Mouse (Mus musculus): ENCODE results near the gene Slc25a10. TPM values are rescaled to one million over a fixed set of nuclear protein-coding genes. Genes with fewer than 3 reads are reported as not detected.

Gene Slc25a10
- total RNA-seq, 1 experiment: 35.0 TPM

DNA sequence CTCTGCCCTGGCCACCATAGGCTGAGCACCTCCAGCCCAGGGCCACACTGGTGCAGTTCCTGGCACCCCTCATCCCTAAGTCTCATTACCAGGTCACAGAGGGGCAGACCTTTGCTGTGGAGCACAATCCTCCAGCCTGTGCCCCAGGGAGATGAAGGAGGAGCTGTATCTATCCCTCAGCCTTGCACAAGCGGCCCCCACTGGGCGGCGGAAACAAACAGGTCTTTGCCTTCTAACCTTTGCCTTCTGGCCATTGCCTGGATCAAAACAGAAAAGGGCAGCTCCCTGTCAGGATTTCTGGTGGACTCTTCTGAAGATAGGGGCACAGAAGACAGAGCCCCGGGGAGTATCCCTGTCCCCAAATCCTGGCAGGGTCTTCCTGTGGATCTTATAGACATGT lies 37.3 kb downstream of the Slc25a10 start:
- no peak overlapping the region for H3K4me3 ChIP-seq (ENCODE audit: insufficient read depth in 1 of 2, low read depth in 1 of 2, low read length in 2 of 2, poor library complexity in 1 of 2, severe bottlenecking in 1 of 2)
- in situ Hi-C loops (cut with MboI; ENCODE audit: low sequenced_read_pairs in 2 of 2, unreplicated experiment in 2 of 2): no loop called here
- H3K9ac ChIP-seq (ENCODE audit: insufficient read depth, low read depth, low read length, poor library complexity, severe bottlenecking): no peak overlapping the region
- H3K36me3 ChIP-seq (ENCODE audit: control insufficient read depth, insufficient read depth, low read length, poor library complexity, severe bottlenecking): no peaks in the 10 kb centered on the region
- H3K9me3 ChIP-seq (ENCODE audit: control insufficient read depth, insufficient read depth, low read depth, low read length): no peaks in the 10 kb centered on the region
- H3K27ac ChIP-seq (ENCODE audit: insufficient read depth, low read depth, low read length, poor library complexity, severe bottlenecking): no peak overlapping the region
- TF ChIP-seq MAFK (IDR thresholded peaks at IDR 0.05; ENCODE audit: insufficient read depth, low read depth, low read length) (no peak), ZC3H11A (IDR thresholded peaks at IDR 0.05; ENCODE audit: borderline replicate concordance, low read depth, low read length) (no peak), ZNF384 (IDR thresholded peaks at IDR 0.05; ENCODE audit: low read depth, low read length) (no peak), HCFC1 (IDR thresholded peaks at IDR 0.05; ENCODE audit: borderline replicate concordance, insufficient read depth, low read length) (no peak), CHD2 (IDR thresholded peaks at IDR 0.05; ENCODE audit: low read depth, low read length) (no peak)
- peaks cover 0 to 2% of the 10 kb centered on the region in 2 experiments; a peak in 1 of 4 replicates for H3K4me1 ChIP-seq (ENCODE audit: control insufficient read depth in 2 of 2, insufficient read depth in 2 of 2, low read length in 2 of 2, poor library complexity in 1 of 2)
- DNase-seq (ENCODE audit: low read depth, low spot score): no peak

DNA sequence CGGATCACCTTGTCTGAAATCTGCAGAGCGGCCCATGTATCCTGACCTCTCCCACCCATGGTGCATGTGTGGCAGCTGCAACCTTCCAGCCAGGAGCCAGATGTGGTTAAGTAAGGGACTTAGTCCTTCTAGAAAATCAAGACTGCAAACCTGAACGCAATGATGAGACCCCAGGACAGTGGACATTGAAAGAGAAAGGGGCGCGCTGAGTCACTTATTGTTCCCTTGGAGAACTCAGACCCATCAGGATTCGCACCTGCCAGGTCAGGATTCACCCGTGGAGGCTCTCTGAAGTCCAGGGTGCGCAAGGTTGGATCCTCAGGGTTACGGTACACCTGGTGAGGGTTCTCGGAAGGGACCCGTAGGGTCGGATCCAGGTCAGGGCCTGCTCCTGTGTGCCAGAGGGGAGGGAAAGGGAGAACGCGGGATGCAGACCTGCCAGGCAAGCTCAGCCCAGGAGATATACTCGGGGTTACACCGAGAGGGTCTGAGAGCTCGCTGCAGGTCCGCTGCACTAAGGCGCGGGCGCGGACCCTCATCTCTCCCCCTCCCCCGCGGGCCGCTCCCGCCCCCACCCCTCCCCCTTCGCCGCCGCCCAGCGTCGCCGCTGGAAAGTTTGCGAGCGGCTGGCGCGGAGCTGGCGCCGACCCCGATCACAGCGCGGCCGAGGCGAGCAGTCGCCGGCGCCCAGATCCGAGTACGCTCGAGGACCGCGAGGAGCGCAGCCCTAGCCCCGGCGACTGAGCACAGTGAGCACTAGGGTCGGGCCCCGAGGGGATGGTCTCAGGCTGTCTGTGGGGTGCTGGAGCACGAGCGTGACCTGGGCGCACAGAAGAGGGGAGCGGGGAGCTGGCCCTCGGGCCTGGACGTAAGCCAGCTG lies 38.7 kb downstream of the Slc25a10 start, which contains the start of gene Gcgr:
Gene Gcgr (plus strand): TSS at position 615 of the 880 bp plus-strand sequence.
- TF ChIP-seq ZNF384 (IDR thresholded peaks at IDR 0.05; ENCODE audit: low read depth, low read length) (no peak), MAFK (IDR thresholded peaks at IDR 0.05; ENCODE audit: insufficient read depth, low read depth, low read length) (no peak), HCFC1 (IDR thresholded peaks at IDR 0.05; ENCODE audit: borderline replicate concordance, insufficient read depth, low read length) (no peak), CHD2 (IDR thresholded peaks at IDR 0.05; ENCODE audit: low read depth, low read length) (no peak), ZC3H11A (IDR thresholded peaks at IDR 0.05; ENCODE audit: borderline replicate concordance, low read depth, low read length) (no peak)
- H3K27ac ChIP-seq (ENCODE audit: insufficient read depth, low read depth, low read length, poor library complexity, severe bottlenecking): no peak within 1 kb of the TSS

DNA sequence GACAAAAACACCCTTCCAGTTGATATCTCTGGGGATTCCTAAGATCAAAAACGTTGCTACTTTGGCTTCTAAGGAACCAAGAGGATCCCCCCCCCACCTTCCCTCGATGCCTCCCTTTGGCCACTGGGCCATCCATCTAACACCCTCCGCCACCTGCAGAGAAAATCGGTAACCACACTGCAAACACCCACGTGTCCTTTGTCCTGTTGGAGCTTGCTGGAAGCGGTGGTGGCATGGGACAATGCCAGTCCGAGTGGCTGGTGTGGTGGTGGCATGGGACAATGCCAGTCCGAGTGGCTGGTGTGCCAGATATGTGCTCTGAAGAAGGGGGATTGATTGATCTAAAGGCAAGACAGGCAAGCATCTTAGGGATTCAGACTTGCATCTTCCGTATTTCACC lies 40.0 kb downstream of the Slc25a10 start:
- TF ChIP-seq CHD2 (IDR thresholded peaks at IDR 0.05; ENCODE audit: low read depth, low read length) (no peak), HCFC1 (IDR thresholded peaks at IDR 0.05; ENCODE audit: borderline replicate concordance, insufficient read depth, low read length) (no peak), MAFK (IDR thresholded peaks at IDR 0.05; ENCODE audit: insufficient read depth, low read depth, low read length) (no peak), ZC3H11A (IDR thresholded peaks at IDR 0.05; ENCODE audit: borderline replicate concordance, low read depth, low read length) (no peak), ZNF384 (IDR thresholded peaks at IDR 0.05; ENCODE audit: low read depth, low read length) (no peak)
- DNase-seq (ENCODE audit: low read depth, low spot score): no peak
- Histone ChIP-seq H3K27ac (ENCODE audit: insufficient read depth, low read depth, low read length, poor library complexity, severe bottlenecking) (no peak overlapping the region), H3K4me3 (ENCODE audit: insufficient read depth in 1 of 2, low read depth in 1 of 2, low read length in 2 of 2, poor library complexity in 1 of 2, severe bottlenecking in 1 of 2) (no peak overlapping the region), H3K9ac (ENCODE audit: insufficient read depth, low read depth, low read length, poor library complexity, severe bottlenecking) (no peak overlapping the region), H3K9me3 (ENCODE audit: control insufficient read depth, insufficient read depth, low read depth, low read length) (no peaks in the 10 kb centered on the region), H3K36me3 (ENCODE audit: control insufficient read depth, insufficient read depth, low read length, poor library complexity, severe bottlenecking) (no peaks in the 10 kb centered on the region), H3K4me1 (ENCODE audit: control insufficient read depth in 2 of 2, insufficient read depth in 2 of 2, low read length in 2 of 2, poor library complexity in 1 of 2) (peaks cover 0 to 2% of the 10 kb centered on the region in 2 experiments; a peak in 1 of 4 replicates)
- in situ Hi-C loops (cut with MboI; ENCODE audit: low sequenced_read_pairs in 2 of 2, unreplicated experiment in 2 of 2): no loop called here

More for the DNA sequence above, 38.7 kb downstream of the Slc25a10 start, which contains the start of gene Gcgr:
- no peak for DNase-seq (ENCODE audit: low read depth, low spot score)
- no peaks in the 10 kb centered on the region for H3K9me3 ChIP-seq (ENCODE audit: control insufficient read depth, insufficient read depth, low read depth, low read length)
- H3K9ac ChIP-seq (ENCODE audit: insufficient read depth, low read depth, low read length, poor library complexity, severe bottlenecking): peak within 1 kb of the TSS; percentile 62
- H3K4me3 ChIP-seq (ENCODE audit: insufficient read depth in 1 of 2, low read depth in 1 of 2, low read length in 2 of 2, poor library complexity in 1 of 2, severe bottlenecking in 1 of 2): peak within 1 kb of the TSS; percentile 71 to 79
- H3K36me3 ChIP-seq (ENCODE audit: control insufficient read depth, insufficient read depth, low read length, poor library complexity, severe bottlenecking): no peaks in the 10 kb centered on the region
- H3K4me1 ChIP-seq (ENCODE audit: control insufficient read depth in 2 of 2, insufficient read depth in 2 of 2, low read length in 2 of 2, poor library complexity in 1 of 2): peaks cover 0 to 2% of the 10 kb centered on the region in 2 experiments; a peak in 1 of 4 replicates
- in situ Hi-C loops (cut with MboI; ENCODE audit: low sequenced_read_pairs in 2 of 2, unreplicated experiment in 2 of 2): no loop called here

DNA sequence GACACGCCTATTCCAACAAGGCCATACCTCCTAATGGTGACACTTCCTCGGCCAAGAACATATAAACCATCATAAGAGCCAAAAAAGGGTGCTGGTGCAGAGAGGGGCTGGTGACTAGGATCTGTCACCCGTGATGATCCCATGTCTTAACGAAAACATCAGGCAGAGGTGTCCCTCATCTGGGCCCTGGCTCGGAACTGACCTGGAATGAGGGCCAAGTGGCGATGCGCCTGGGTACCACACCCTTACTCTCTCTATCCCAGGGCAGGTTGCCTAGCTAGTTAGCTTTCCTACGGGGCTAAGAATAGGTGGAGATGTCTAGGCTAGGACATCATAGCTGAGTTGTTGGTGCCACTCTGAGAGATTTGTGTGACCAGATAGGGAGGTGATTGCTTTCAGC lies 42.5 kb downstream of the Slc25a10 start:
- in situ Hi-C loops (cut with MboI; ENCODE audit: low sequenced_read_pairs in 2 of 2, unreplicated experiment in 2 of 2): no loop called here
- H3K4me3 ChIP-seq (ENCODE audit: insufficient read depth in 1 of 2, low read depth in 1 of 2, low read length in 2 of 2, poor library complexity in 1 of 2, severe bottlenecking in 1 of 2): no peak overlapping the region
- H3K4me1 ChIP-seq (ENCODE audit: control insufficient read depth in 2 of 2, insufficient read depth in 2 of 2, low read length in 2 of 2, poor library complexity in 1 of 2): peaks cover 0 to 5% of the 10 kb centered on the region in 2 experiments; a peak in 1 of 4 replicates
- H3K9me3 ChIP-seq (ENCODE audit: control insufficient read depth, insufficient read depth, low read depth, low read length): no peaks in the 10 kb centered on the region
- H3K9ac ChIP-seq (ENCODE audit: insufficient read depth, low read depth, low read length, poor library complexity, severe bottlenecking): no peak overlapping the region
- TF ChIP-seq ZNF384 (IDR thresholded peaks at IDR 0.05; ENCODE audit: low read depth, low read length) (no peak), ZC3H11A (IDR thresholded peaks at IDR 0.05; ENCODE audit: borderline replicate concordance, low read depth, low read length) (no peak), CHD2 (IDR thresholded peaks at IDR 0.05; ENCODE audit: low read depth, low read length) (no peak), HCFC1 (IDR thresholded peaks at IDR 0.05; ENCODE audit: borderline replicate concordance, insufficient read depth, low read length) (no peak), MAFK (IDR thresholded peaks at IDR 0.05; ENCODE audit: insufficient read depth, low read depth, low read length) (no peak)
- no peak for DNase-seq (ENCODE audit: low read depth, low spot score)
- no peak overlapping the region for H3K27ac ChIP-seq (ENCODE audit: insufficient read depth, low read depth, low read length, poor library complexity, severe bottlenecking)
- H3K36me3 ChIP-seq (ENCODE audit: control insufficient read depth, insufficient read depth, low read length, poor library complexity, severe bottlenecking): no peaks in the 10 kb centered on the region

Data from ES-E14 (cell line).